Mouse (Mus musculus) forebrain, embryonic 15.5 days (tissue): ENCODE data around the gene Rab11a. TPM values are rescaled to one million over a fixed set of nuclear protein-coding genes. Genes with fewer than 3 reads are reported as not detected.

Experiments used
- ATAC-seq: fragments of 200-750 bp; cut with Nextera tagmentation; replicated peaks from 2 replicates; pipeline ENCODE4 v1.8.0; 2017; ENCODE audit warnings: mild to moderate bottlenecking, moderate TSS enrichment, moderate library complexity
- H3K27ac ChIP-seq: fragments of 300-500 bp; sonication (generic); replicated peaks from 2 replicates; pipeline ENCODE4 v1.5.1; 2015; ENCODE audit warnings: mild to moderate bottlenecking, inconsistent platforms
- H3K27me3 ChIP-seq: fragments of 300-500 bp; sonication (generic); 2 replicates; pipeline ENCODE4 v1.6.1; 2015; ENCODE audit warnings: inconsistent platforms
- H3K36me3 ChIP-seq: fragments of 300-500 bp; sonication (generic); 2 replicates; pipeline ENCODE4 v1.6.1; 2015; ENCODE audit warnings: mild to moderate bottlenecking, inconsistent platforms
- H3K4me1 ChIP-seq: fragments of 300-500 bp; sonication (generic); 2 replicates; pipeline ENCODE4 v1.6.1; 2015; ENCODE audit warnings: inconsistent platforms
- H3K4me2 ChIP-seq: fragments of 300-500 bp; sonication (generic); replicated peaks from 2 replicates; pipeline ENCODE4 v1.6.1; 2015; ENCODE audit warnings: mild to moderate bottlenecking, inconsistent platforms
- H3K4me3 ChIP-seq: fragments of 300-500 bp; sonication (generic); 2 replicates; pipeline ENCODE4 v1.5.1; 2015; ENCODE audit warnings: mild to moderate bottlenecking, inconsistent platforms
- H3K9ac ChIP-seq: fragments of 300-500 bp; sonication (generic); replicated peaks from 2 replicates; pipeline ENCODE4 v1.6.1; 2015; ENCODE audit warnings: mild to moderate bottlenecking, inconsistent platforms
- H3K9me3 ChIP-seq: fragments of 300-500 bp; sonication (generic); 2 replicates; pipeline ENCODE4 v1.6.1; 2016; ENCODE audit warnings: inconsistent platforms
- WGBS: fragments of 180-500 bp; shearing (Covaris S2); methylation state at CpG from one replicate; pipeline ENCODE4 v1.1.7; 2015; ENCODE audit warnings: mixed read lengths; 5-methylcytosine and 5-hydroxymethylcytosine counted together
- polyA plus RNA-seq: library from polyadenylated mRNA; unstranded; fragments of >200 nt; fragmentation: Nextera tagmentation; extraction: Ambion mirVana; gene quantifications from 2 replicates; pipeline ENCODE4 v1.2.1, GENCODE M21; 2015

The Rab11a gene
- 349 and 383 TPM in 2 replicates for polyA plus RNA-seq

- Histone ChIP-seq H3K4me2 (peak within 1 kb of the TSS; percentile 66), H3K36me3 (no peaks in the 10 kb centered on the region), H3K9ac (peak within 1 kb of the TSS; percentile 66), H3K9me3 (no peaks in the 10 kb centered on the region), H3K27ac (peak within 1 kb of the TSS; percentile 95), H3K27me3 (no peaks in the 10 kb centered on the region), H3K4me3 (peak within 1 kb of the TSS; percentile 93), H3K4me1 (peaks cover 6% of the 10 kb centered on the region)
- WGBS: under 1% methylated on average over 56 of the region's 61 CpGs
- peak; percentile 98 for ATAC-seq
Observed at GRCm38 (mm10) chr9:64737406-64738201, at the start of gene Rab11a. Gene Rab11a (minus strand): TSS chr9:64737758.

- ATAC-seq: no peak
- 74% methylated on average over 9 of the region's 9 CpGs for WGBS
- Histone ChIP-seq H3K27ac (peak overlapping the region; percentile 55), H3K9ac (no peak overlapping the region), H3K4me3 (no peak overlapping the region), H3K4me2 (no peak overlapping the region), H3K27me3 (no peaks in the 10 kb centered on the region), H3K9me3 (no peaks in the 10 kb centered on the region), H3K4me1 (0 out of 2 replicates have a peak, but pooled peaks cover 4% of the 10 kb centered on the region), H3K36me3 (no peaks in the 10 kb centered on the region)
Observed at GRCm38 (mm10) chr9:64786216-64786905, 48.8 kb upstream of the Rab11a start.

- H3K4me1 ChIP-seq: no peaks in the 10 kb centered on the region
- ATAC-seq: no peak
- no peaks in the 10 kb centered on the region for H3K9me3 ChIP-seq
- H3K4me3 ChIP-seq: no peak overlapping the region
- WGBS: 39% methylated on average over 4 of the region's 4 CpGs
- H3K4me2 ChIP-seq: no peak overlapping the region
- H3K36me3 ChIP-seq: no peaks in the 10 kb centered on the region
- no peak overlapping the region for H3K9ac ChIP-seq
- H3K27ac ChIP-seq: no peak overlapping the region
- no peaks in the 10 kb centered on the region for H3K27me3 ChIP-seq
Observed at GRCm38 (mm10) chr9:64784841-64785240, 47.3 kb upstream of the Rab11a start.

GRCm38 (mm10) chr9:64783511-64783910, 46.0 kb upstream of the Rab11a start:
- H3K9me3 ChIP-seq: no peaks in the 10 kb centered on the region
- no peaks in the 10 kb centered on the region for H3K36me3 ChIP-seq
- 56% methylated on average over 7 of the region's 7 CpGs for WGBS
- H3K27ac ChIP-seq: no peak overlapping the region
- no peak for ATAC-seq
- H3K9ac ChIP-seq: no peak overlapping the region
- no peak overlapping the region for H3K4me3 ChIP-seq
- H3K4me1 ChIP-seq: no peaks in the 10 kb centered on the region
- H3K4me2 ChIP-seq: no peak overlapping the region
- no peaks in the 10 kb centered on the region for H3K27me3 ChIP-seq

GRCm38 (mm10) chr9:64779628-64780027, 42.1 kb upstream of the Rab11a start:
- Histone ChIP-seq H3K4me1 (peaks cover 5% of the 10 kb centered on the region; the same call in 1 of the 2 replicates), H3K4me2 (no peak overlapping the region), H3K36me3 (no peaks in the 10 kb centered on the region), H3K9me3 (no peaks in the 10 kb centered on the region), H3K9ac (no peak overlapping the region), H3K4me3 (no peak overlapping the region), H3K27me3 (no peaks in the 10 kb centered on the region), H3K27ac (no peak overlapping the region)
- ATAC-seq: no peak
- WGBS: 45% methylated on average over 7 of the region's 7 CpGs

GRCm38 (mm10) chr9:64778151-64778550, 40.6 kb upstream of the Rab11a start:
- ATAC-seq: no peak
- H3K4me3 ChIP-seq: no peak overlapping the region
- H3K36me3 ChIP-seq: no peaks in the 10 kb centered on the region
- H3K27ac ChIP-seq: no peak overlapping the region
- H3K4me1 ChIP-seq: peaks cover 10% of the 10 kb centered on the region; the same call in 1 of the 2 replicates
- H3K9ac ChIP-seq: no peak overlapping the region
- H3K27me3 ChIP-seq: no peaks in the 10 kb centered on the region
- no peaks in the 10 kb centered on the region for H3K9me3 ChIP-seq
- 82% methylated on average over 1 of the region's 1 CpGs for WGBS
- no peak overlapping the region for H3K4me2 ChIP-seq

GRCm38 (mm10) chr9:64777441-64777987, 40.0 kb upstream of the Rab11a start:
- no peak for ATAC-seq
- Histone ChIP-seq H3K4me1 (peaks cover 10% of the 10 kb centered on the region; the same call in 1 of the 2 replicates), H3K27me3 (no peaks in the 10 kb centered on the region), H3K4me2 (no peak overlapping the region), H3K27ac (no peak overlapping the region), H3K9me3 (no peaks in the 10 kb centered on the region), H3K4me3 (no peak overlapping the region), H3K9ac (no peak overlapping the region), H3K36me3 (no peaks in the 10 kb centered on the region)
- 90% methylated on average over 4 of the region's 4 CpGs for WGBS

- peaks cover 10% of the 10 kb centered on the region; the same call in 1 of the 2 replicates for H3K4me1 ChIP-seq
- H3K4me2 ChIP-seq: no peak overlapping the region
- H3K9me3 ChIP-seq: no peaks in the 10 kb centered on the region
- H3K4me3 ChIP-seq: no peak overlapping the region
- H3K36me3 ChIP-seq: no peaks in the 10 kb centered on the region
- WGBS: 89% methylated on average over 4 of the region's 4 CpGs
- no peak overlapping the region for H3K27ac ChIP-seq
- no peak overlapping the region for H3K9ac ChIP-seq
- no peak for ATAC-seq
- H3K27me3 ChIP-seq: no peaks in the 10 kb centered on the region
Observed at GRCm38 (mm10) chr9:64775491-64775890, 37.9 kb upstream of the Rab11a start.

- Histone ChIP-seq H3K4me3 (no peak overlapping the region), H3K4me1 (peaks cover 10% of the 10 kb centered on the region; the same call in 1 of the 2 replicates), H3K27ac (peak overlapping the region; percentile 42; the same call in 1 of the 2 replicates), H3K4me2 (no peak overlapping the region), H3K9me3 (no peaks in the 10 kb centered on the region), H3K9ac (no peak overlapping the region), H3K36me3 (no peaks in the 10 kb centered on the region), H3K27me3 (no peaks in the 10 kb centered on the region)
- no peak for ATAC-seq
- 62% methylated on average over 2 of the region's 2 CpGs for WGBS
Observed at GRCm38 (mm10) chr9:64774883-64775282, 37.3 kb upstream of the Rab11a start.

- peak; percentile 35; the same call in 1 of the 2 replicates for ATAC-seq
- H3K9ac ChIP-seq: no peak overlapping the region
- 17% methylated on average over 5 of the region's 5 CpGs for WGBS
Observed at GRCm38 (mm10) chr9:64774411-64774811, 36.9 kb upstream of the Rab11a start.

GRCm38 (mm10) chr9:64773936-64774335, 36.4 kb upstream of the Rab11a start:
- Histone ChIP-seq H3K36me3 (no peaks in the 10 kb centered on the region), H3K27ac (peak overlapping the region; percentile 42), H3K4me1 (peaks cover 10% of the 10 kb centered on the region; the same call in 1 of the 2 replicates), H3K9ac (no peak overlapping the region), H3K9me3 (no peaks in the 10 kb centered on the region), H3K4me2 (no peak overlapping the region), H3K4me3 (no peak overlapping the region), H3K27me3 (no peaks in the 10 kb centered on the region)
- ATAC-seq: no peak
- 56% methylated on average over 4 of the region's 4 CpGs for WGBS

More at GRCm38 (mm10) chr9:64774411-64774811, 36.9 kb upstream of the Rab11a start:
- no peaks in the 10 kb centered on the region for H3K36me3 ChIP-seq
- no peak overlapping the region for H3K4me3 ChIP-seq
- no peaks in the 10 kb centered on the region for H3K9me3 ChIP-seq
- peak overlapping the region; percentile 42 for H3K27ac ChIP-seq
- no peaks in the 10 kb centered on the region for H3K27me3 ChIP-seq
- H3K4me1 ChIP-seq: peaks cover 10% of the 10 kb centered on the region; the same call in 1 of the 2 replicates
- no peak overlapping the region for H3K4me2 ChIP-seq

- 89% methylated on average over 8 of the region's 8 CpGs for WGBS
- H3K27ac ChIP-seq: no peak overlapping the region
- no peaks in the 10 kb centered on the region for H3K27me3 ChIP-seq
Observed at GRCm38 (mm10) chr9:64773254-64773653, 35.7 kb upstream of the Rab11a start.

More at GRCm38 (mm10) chr9:64773254-64773653, 35.7 kb upstream of the Rab11a start:
- H3K36me3 ChIP-seq: no peaks in the 10 kb centered on the region
- no peak overlapping the region for H3K4me2 ChIP-seq
- ATAC-seq: no peak
- H3K4me3 ChIP-seq: no peak overlapping the region
- H3K9ac ChIP-seq: no peak overlapping the region
- H3K9me3 ChIP-seq: no peaks in the 10 kb centered on the region
- peaks cover 10% of the 10 kb centered on the region; the same call in 1 of the 2 replicates for H3K4me1 ChIP-seq
